Mouse (Mus musculus): ENCODE data around the gene Zscan2. TPM values are rescaled to one million over a fixed set of nuclear protein-coding genes. Genes with fewer than 3 reads are reported as not detected.

Gene Zscan2
- polyA plus RNA-seq, 1 experiment from 2014 or later: 6.2 TPM

GRCm38 (mm10) chr7:80901541-80902274 is 41.0 kb downstream of the Zscan2 start:
- Histone ChIP-seq H3K27me3 (no peaks in the 10 kb centered on the region), H3K9me3 (no peaks in the 10 kb centered on the region), H3K4me1 (replicated peaks) (peaks cover 17% of the 10 kb centered on the region), H3K36me3 (peaks cover 28% of the 10 kb centered on the region), H3K27ac (peak overlapping the region; percentile 74), H3K4me3 (replicated peaks) (peak overlapping the region; percentile 67), H3K4me2 (peak overlapping the region; percentile 76), H3K9ac (replicated peaks) (peak overlapping the region; percentile 63)
- ATAC-seq (ENCODE audit: insufficient number of reproducible peaks, insufficient read depth, low FRiP score, low TSS enrichment, low read depth): no peak
- 32% methylated on average over 15 of the region's 15 CpGs for WGBS

GRCm38 (mm10) chr7:80903625-80904422 is 43.1 kb downstream of the Zscan2 start:
- Histone ChIP-seq H3K9ac (replicated peaks) (no peak overlapping the region), H3K4me2 (peak overlapping the region; percentile 91), H3K9me3 (no peaks in the 10 kb centered on the region), H3K4me3 (replicated peaks) (peak overlapping the region; percentile 49; the same call in 1 of the 2 replicates), H3K27me3 (no peaks in the 10 kb centered on the region), H3K27ac (no peak overlapping the region), H3K4me1 (replicated peaks) (peaks cover 17% of the 10 kb centered on the region), H3K36me3 (peaks cover 30% of the 10 kb centered on the region)
- no peak for ATAC-seq (ENCODE audit: insufficient number of reproducible peaks, insufficient read depth, low FRiP score, low TSS enrichment, low read depth)
- WGBS: 86% methylated on average over 11 of the region's 11 CpGs

- H3K4me1 ChIP-seq (replicated peaks): peaks cover 16% of the 10 kb centered on the region
- WGBS: 4% methylated on average over 19 of the region's 19 CpGs
- peaks cover 41% of the 10 kb centered on the region for H3K36me3 ChIP-seq
- H3K9me3 ChIP-seq: no peaks in the 10 kb centered on the region
- H3K4me2 ChIP-seq: peak within 1 kb of the TSS; percentile 91
- peak within 1 kb of the TSS; percentile 49 for H3K4me3 ChIP-seq (replicated peaks)
- H3K27me3 ChIP-seq: no peaks in the 10 kb centered on the region
- H3K27ac ChIP-seq: peak within 1 kb of the TSS; percentile 20; the same call in 1 of the 2 replicates
- no peak for ATAC-seq (ENCODE audit: insufficient number of reproducible peaks, insufficient read depth, low FRiP score, low TSS enrichment, low read depth)
- H3K9ac ChIP-seq (replicated peaks): peak within 1 kb of the TSS; percentile 67
These were observed 44.3 kb downstream of the Zscan2 start, which contains the start of gene Nmb for GRCm38 (mm10) chr7:80904921-80905515. Gene Nmb, minus strand, starts transcription at chr7:80905076.

GRCm38 (mm10) chr7:80911053-80911452 is 50.3 kb downstream of the Zscan2 start:
- Histone ChIP-seq H3K4me1 (replicated peaks) (no peaks in the 10 kb centered on the region), H3K9me3 (no peaks in the 10 kb centered on the region), H3K9ac (replicated peaks) (no peak overlapping the region), H3K36me3 (peaks cover 92% of the 10 kb centered on the region), H3K27me3 (no peaks in the 10 kb centered on the region), H3K27ac (no peak overlapping the region), H3K4me3 (replicated peaks) (no peak overlapping the region), H3K4me2 (no peak overlapping the region)
- ATAC-seq (ENCODE audit: insufficient number of reproducible peaks, insufficient read depth, low FRiP score, low TSS enrichment, low read depth): no peak
- 76% methylated on average over 7 of the region's 7 CpGs for WGBS

GRCm38 (mm10) chr7:80912496-80912895 is 51.8 kb downstream of the Zscan2 start:
- peaks cover 96% of the 10 kb centered on the region for H3K36me3 ChIP-seq
- no peak overlapping the region for H3K9ac ChIP-seq (replicated peaks)
- no peak for ATAC-seq (ENCODE audit: insufficient number of reproducible peaks, insufficient read depth, low FRiP score, low TSS enrichment, low read depth)
- H3K27me3 ChIP-seq: no peaks in the 10 kb centered on the region
- H3K4me3 ChIP-seq (replicated peaks): no peak overlapping the region
- no peak overlapping the region for H3K27ac ChIP-seq
- H3K9me3 ChIP-seq: no peaks in the 10 kb centered on the region
- WGBS: 80% methylated on average over 8 of the region's 8 CpGs
- H3K4me2 ChIP-seq: no peak overlapping the region
- no peaks in the 10 kb centered on the region for H3K4me1 ChIP-seq (replicated peaks)

GRCm38 (mm10) chr7:80917916-80918465 is 57.3 kb downstream of the Zscan2 start:
- ATAC-seq (ENCODE audit: insufficient number of reproducible peaks, insufficient read depth, low FRiP score, low TSS enrichment, low read depth): no peak
- no peaks in the 10 kb centered on the region for H3K27me3 ChIP-seq
- H3K9me3 ChIP-seq: no peaks in the 10 kb centered on the region

GRCm38 (mm10) chr7:80918982-80919646 is 58.4 kb downstream of the Zscan2 start:
- ATAC-seq (ENCODE audit: insufficient number of reproducible peaks, insufficient read depth, low FRiP score, low TSS enrichment, low read depth): no peak
- 83% methylated on average over 8 of the region's 8 CpGs for WGBS
- Histone ChIP-seq H3K4me3 (replicated peaks) (no peak overlapping the region), H3K9ac (replicated peaks) (no peak overlapping the region), H3K36me3 (peaks cover 84% of the 10 kb centered on the region), H3K27me3 (no peaks in the 10 kb centered on the region), H3K4me1 (replicated peaks) (no peaks in the 10 kb centered on the region), H3K27ac (no peak overlapping the region), H3K4me2 (no peak overlapping the region), H3K9me3 (no peaks in the 10 kb centered on the region)

More at GRCm38 (mm10) chr7:80917916-80918465, 57.3 kb downstream of the Zscan2 start:
- Histone ChIP-seq H3K4me2 (no peak overlapping the region), H3K27ac (no peak overlapping the region), H3K36me3 (peaks cover 89% of the 10 kb centered on the region), H3K4me3 (replicated peaks) (no peak overlapping the region), H3K4me1 (replicated peaks) (no peaks in the 10 kb centered on the region), H3K9ac (replicated peaks) (no peak overlapping the region)
- 84% methylated on average over 4 of the region's 4 CpGs for WGBS

GRCm38 (mm10) chr7:80919647-80920008 is 58.9 kb downstream of the Zscan2 start:
- Histone ChIP-seq H3K4me1 (replicated peaks) (no peaks in the 10 kb centered on the region), H3K9me3 (no peaks in the 10 kb centered on the region), H3K27me3 (no peaks in the 10 kb centered on the region), H3K4me2 (no peak overlapping the region), H3K9ac (replicated peaks) (no peak overlapping the region), H3K36me3 (peaks cover 84% of the 10 kb centered on the region), H3K27ac (no peak overlapping the region), H3K4me3 (replicated peaks) (no peak overlapping the region)
- 83% methylated on average over 5 of the region's 5 CpGs for WGBS
- no peak for ATAC-seq (ENCODE audit: insufficient number of reproducible peaks, insufficient read depth, low FRiP score, low TSS enrichment, low read depth)

- H3K27me3 ChIP-seq: no peaks in the 10 kb centered on the region
- no peak overlapping the region for H3K4me3 ChIP-seq (replicated peaks)
- H3K36me3 ChIP-seq: peaks cover 78% of the 10 kb centered on the region
- H3K9ac ChIP-seq (replicated peaks): no peak overlapping the region
- H3K9me3 ChIP-seq: no peaks in the 10 kb centered on the region
- no peak overlapping the region for H3K4me2 ChIP-seq
- H3K4me1 ChIP-seq (replicated peaks): no peaks in the 10 kb centered on the region
- WGBS: 88% methylated on average over 2 of the region's 2 CpGs
- no peak overlapping the region for H3K27ac ChIP-seq
- ATAC-seq (ENCODE audit: insufficient number of reproducible peaks, insufficient read depth, low FRiP score, low TSS enrichment, low read depth): no peak
These were observed 62.4 kb downstream of the Zscan2 start for GRCm38 (mm10) chr7:80923165-80923564.

All from limb, embryonic 12.5 days (tissue).